Mouse (Mus musculus): ENCODE results near the gene Olfr1357.

The Olfr1357 gene

GRCm38 (mm10) chr10:78578204-78578603 lies 39.7 kb downstream of the Olfr1357 start:
- DNase-seq: no peak

- no peak for DNase-seq
Observed at GRCm38 (mm10) chr10:78576435-78577184, 41.3 kb downstream of the Olfr1357 start.

- peak; percentile 50 for DNase-seq
Observed at GRCm38 (mm10) chr10:78575690-78576089, 42.2 kb downstream of the Olfr1357 start.

GRCm38 (mm10) chr10:78575105-78575632 lies 42.7 kb downstream of the Olfr1357 start:
- DNase-seq: no peak

GRCm38 (mm10) chr10:78574250-78575104 lies 43.4 kb downstream of the Olfr1357 start, which contains the start of gene Ilvbl:
Gene Ilvbl, plus strand, starts transcription at chr10:78574346.
- DNase-seq: peak; percentile 98

GRCm38 (mm10) chr10:78573226-78573625 lies 44.6 kb downstream of the Olfr1357 start:
- no peak for DNase-seq

GRCm38 (mm10) chr10:78570897-78571296 lies 47.0 kb downstream of the Olfr1357 start:
- DNase-seq: no peak

- no peak for DNase-seq
Observed at GRCm38 (mm10) chr10:78570416-78570815, 47.5 kb downstream of the Olfr1357 start.

GRCm38 (mm10) chr10:78569686-78570085 lies 48.2 kb downstream of the Olfr1357 start:
- no peak for DNase-seq

- no peak for DNase-seq
Observed at GRCm38 (mm10) chr10:78569191-78569590, 48.7 kb downstream of the Olfr1357 start.

- no peak for DNase-seq
Observed at GRCm38 (mm10) chr10:78565070-78565469, 52.8 kb downstream of the Olfr1357 start.
